Mouse (Mus musculus) lung, embryonic 15.5 days (tissue): ENCODE measurements around the gene Mpped2. TPM values are rescaled to one million over a fixed set of nuclear protein-coding genes. Genes with fewer than 3 reads are reported as not detected.

ENCODE experiments used
- ATAC-seq: fragments of 200-750 bp; cut with Nextera tagmentation; 2 replicates; pipeline ENCODE4 v1.8.0; 2017; ENCODE audit warnings: moderate number of reproducible peaks, borderline replicate concordance; ENCODE audit not compliant: low FRiP score, low TSS enrichment; ENCODE audit errors: extremely low read depth
- H3K27ac ChIP-seq: fragments of 300-500 bp; sonication (generic); 2 replicates; pipeline ENCODE4 v1.5.1; 2015; ENCODE audit warnings: moderate library complexity, mild to moderate bottlenecking, inconsistent platforms
- H3K27me3 ChIP-seq: fragments of 300-500 bp; sonication (generic); 2 replicates; pipeline ENCODE4 v1.6.1; 2015; ENCODE audit warnings: inconsistent platforms
- H3K36me3 ChIP-seq: fragments of 300-500 bp; sonication (generic); 2 replicates; pipeline ENCODE4 v1.6.1; 2015; ENCODE audit warnings: inconsistent platforms
- H3K4me1 ChIP-seq: fragments of 300-500 bp; sonication (generic); 2 replicates; pipeline ENCODE4 v1.6.1; 2015; ENCODE audit warnings: inconsistent platforms
- H3K4me2 ChIP-seq: fragments of 300-500 bp; sonication (generic); 2 replicates; pipeline ENCODE4 v1.6.1; 2015; ENCODE audit warnings: inconsistent platforms, mild to moderate bottlenecking, moderate library complexity
- H3K4me3 ChIP-seq: fragments of 300-500 bp; sonication (generic); 2 replicates; pipeline ENCODE4 v1.5.1; 2015; ENCODE audit warnings: mild to moderate bottlenecking, inconsistent platforms
- H3K9ac ChIP-seq: fragments of 300-500 bp; sonication (generic); 2 replicates; pipeline ENCODE4 v1.6.1; 2015; ENCODE audit warnings: inconsistent platforms
- H3K9me3 ChIP-seq: fragments of 300-500 bp; sonication (generic); 2 replicates; pipeline ENCODE4 v1.6.1; 2016; ENCODE audit warnings: inconsistent platforms
- WGBS: fragments of 180-500 bp; shearing (Covaris S2); methylation state at CpG from one replicate; pipeline ENCODE4 v1.1.7; 2015; 5-methylcytosine and 5-hydroxymethylcytosine counted together
- polyA plus RNA-seq: library from polyadenylated mRNA; unstranded; fragments of >200 nt; fragmentation: Nextera tagmentation; extraction: Ambion mirVana; gene quantifications from 2 replicates; pipeline ENCODE4 v1.2.1, GENCODE M21; 2015

The Mpped2 gene
- polyA plus RNA-seq, 1 experiment from 2014 or later = 27.2 TPM

- Histone ChIP-seq H3K9ac (no peak overlapping the region), H3K4me3 (no peak overlapping the region), H3K9me3 (no peaks in the 10 kb centered on the region), H3K27me3 (no peaks in the 10 kb centered on the region), H3K4me1 (peaks cover 45% of the 10 kb centered on the region), H3K27ac (no peak overlapping the region), H3K36me3 (no peaks in the 10 kb centered on the region), H3K4me2 (no peak overlapping the region)
- WGBS = 43% methylated on average over 3 of the region's 3 CpGs
- no peak for ATAC-seq
Observed at GRCm38 (mm10) chr2:106732171-106732570, 39.1 kb downstream of the Mpped2 start.

GRCm38 (mm10) chr2:106733396-106733795 is 40.3 kb downstream of the Mpped2 start:
- H3K4me3 ChIP-seq = no peak overlapping the region
- H3K4me2 ChIP-seq = no peak overlapping the region
- H3K9ac ChIP-seq = no peak overlapping the region
- H3K27ac ChIP-seq = no peak overlapping the region
- no peaks in the 10 kb centered on the region for H3K27me3 ChIP-seq
- WGBS = 63% methylated on average over 5 of the region's 5 CpGs
- H3K36me3 ChIP-seq = no peaks in the 10 kb centered on the region
- no peaks in the 10 kb centered on the region for H3K9me3 ChIP-seq
- ATAC-seq = no peak
- H3K4me1 ChIP-seq = peaks cover 45% of the 10 kb centered on the region

- Histone ChIP-seq H3K4me1 (peaks cover 45% of the 10 kb centered on the region), H3K9ac (no peak overlapping the region), H3K4me2 (no peak overlapping the region), H3K27ac (no peak overlapping the region), H3K27me3 (no peaks in the 10 kb centered on the region), H3K4me3 (no peak overlapping the region), H3K36me3 (no peaks in the 10 kb centered on the region), H3K9me3 (no peaks in the 10 kb centered on the region)
- WGBS = 24% methylated on average over 4 of the region's 4 CpGs
- no peak for ATAC-seq
Observed at GRCm38 (mm10) chr2:106734004-106734403, 40.9 kb downstream of the Mpped2 start.

- no peak for ATAC-seq
- H3K27ac ChIP-seq = no peak overlapping the region
- no peaks in the 10 kb centered on the region for H3K36me3 ChIP-seq
- H3K27me3 ChIP-seq = no peaks in the 10 kb centered on the region
- no peak overlapping the region for H3K4me3 ChIP-seq
- 52% methylated on average over 5 of the region's 5 CpGs for WGBS
- no peak overlapping the region for H3K4me2 ChIP-seq
- H3K4me1 ChIP-seq = peaks cover 41% of the 10 kb centered on the region
- H3K9ac ChIP-seq = no peak overlapping the region
- H3K9me3 ChIP-seq = no peaks in the 10 kb centered on the region
Observed at GRCm38 (mm10) chr2:106735211-106735610, 42.1 kb downstream of the Mpped2 start.

GRCm38 (mm10) chr2:106735792-106736359 is 42.8 kb downstream of the Mpped2 start:
- no peaks in the 10 kb centered on the region for H3K36me3 ChIP-seq
- H3K4me3 ChIP-seq = no peak overlapping the region
- peaks cover 34% of the 10 kb centered on the region for H3K4me1 ChIP-seq
- H3K27me3 ChIP-seq = no peaks in the 10 kb centered on the region
- no peaks in the 10 kb centered on the region for H3K9me3 ChIP-seq
- WGBS = 82% methylated on average over 15 of the region's 15 CpGs
- H3K4me2 ChIP-seq = no peak overlapping the region
- ATAC-seq = no peak
- H3K27ac ChIP-seq = no peak overlapping the region
- H3K9ac ChIP-seq = no peak overlapping the region

GRCm38 (mm10) chr2:106738951-106739350 is 45.9 kb downstream of the Mpped2 start:
- Histone ChIP-seq H3K27ac (no peak overlapping the region), H3K27me3 (no peaks in the 10 kb centered on the region), H3K36me3 (no peaks in the 10 kb centered on the region), H3K4me1 (peaks cover 12% of the 10 kb centered on the region), H3K9me3 (no peaks in the 10 kb centered on the region), H3K9ac (no peak overlapping the region), H3K4me3 (no peak overlapping the region), H3K4me2 (no peak overlapping the region)
- WGBS = 84% methylated on average over 5 of the region's 5 CpGs
- no peak for ATAC-seq

GRCm38 (mm10) chr2:106744086-106744485 is 51.0 kb downstream of the Mpped2 start:
- WGBS = 86% methylated on average over 4 of the region's 4 CpGs
- no peak overlapping the region for H3K27ac ChIP-seq
- no peaks in the 10 kb centered on the region for H3K36me3 ChIP-seq
- H3K4me1 ChIP-seq = 0 out of 2 replicates have a peak, but pooled peaks cover 2% of the 10 kb centered on the region
- H3K9ac ChIP-seq = no peak overlapping the region
- no peaks in the 10 kb centered on the region for H3K27me3 ChIP-seq
- no peaks in the 10 kb centered on the region for H3K9me3 ChIP-seq
- ATAC-seq = no peak
- no peak overlapping the region for H3K4me3 ChIP-seq
- no peak overlapping the region for H3K4me2 ChIP-seq

- ATAC-seq = no peak
- no peaks in the 10 kb centered on the region for H3K9me3 ChIP-seq
- no peak overlapping the region for H3K4me3 ChIP-seq
- no peak overlapping the region for H3K4me2 ChIP-seq
- H3K36me3 ChIP-seq = no peaks in the 10 kb centered on the region
- no peaks in the 10 kb centered on the region for H3K27me3 ChIP-seq
- 55% methylated on average over 14 of the region's 14 CpGs for WGBS
- H3K27ac ChIP-seq = no peak overlapping the region
- no peak overlapping the region for H3K9ac ChIP-seq
- 0 out of 2 replicates have a peak, but pooled peaks cover 2% of the 10 kb centered on the region for H3K4me1 ChIP-seq
Observed at GRCm38 (mm10) chr2:106744601-106745000, 51.5 kb downstream of the Mpped2 start.

GRCm38 (mm10) chr2:106745364-106745763 is 52.3 kb downstream of the Mpped2 start:
- Histone ChIP-seq H3K27me3 (no peaks in the 10 kb centered on the region), H3K27ac (no peak overlapping the region), H3K9ac (no peak overlapping the region), H3K4me1 (0 out of 2 replicates have a peak, but pooled peaks cover 2% of the 10 kb centered on the region), H3K9me3 (no peaks in the 10 kb centered on the region), H3K36me3 (no peaks in the 10 kb centered on the region), H3K4me2 (no peak overlapping the region), H3K4me3 (no peak overlapping the region)
- ATAC-seq = no peak
- WGBS = 74% methylated on average over 1 of the region's 1 CpGs

GRCm38 (mm10) chr2:106746211-106746610 is 53.1 kb downstream of the Mpped2 start:
- ATAC-seq = no peak
- Histone ChIP-seq H3K9ac (no peak overlapping the region), H3K27me3 (no peaks in the 10 kb centered on the region), H3K4me3 (no peak overlapping the region), H3K4me2 (no peak overlapping the region), H3K9me3 (no peaks in the 10 kb centered on the region), H3K36me3 (no peaks in the 10 kb centered on the region), H3K4me1 (0 out of 2 replicates have a peak, but pooled peaks cover 2% of the 10 kb centered on the region), H3K27ac (no peak overlapping the region)
- 65% methylated on average over 6 of the region's 6 CpGs for WGBS

GRCm38 (mm10) chr2:106746905-106747304 is 53.8 kb downstream of the Mpped2 start:
- Histone ChIP-seq H3K36me3 (no peaks in the 10 kb centered on the region), H3K27ac (no peak overlapping the region)

GRCm38 (mm10) chr2:106747342-106747741 is 54.3 kb downstream of the Mpped2 start:
- no peak overlapping the region for H3K9ac ChIP-seq
- H3K27ac ChIP-seq = no peak overlapping the region
- H3K4me2 ChIP-seq = no peak overlapping the region
- H3K4me1 ChIP-seq = 0 out of 2 replicates have a peak, but pooled peaks cover 2% of the 10 kb centered on the region
- H3K4me3 ChIP-seq = no peak overlapping the region
- no peaks in the 10 kb centered on the region for H3K9me3 ChIP-seq
- no peaks in the 10 kb centered on the region for H3K27me3 ChIP-seq
- H3K36me3 ChIP-seq = no peaks in the 10 kb centered on the region
- WGBS = 74% methylated on average over 4 of the region's 4 CpGs
- no peak for ATAC-seq

More at GRCm38 (mm10) chr2:106746905-106747304, 53.8 kb downstream of the Mpped2 start:
- Histone ChIP-seq H3K27me3 (no peaks in the 10 kb centered on the region), H3K4me3 (no peak overlapping the region), H3K9me3 (no peaks in the 10 kb centered on the region), H3K4me1 (0 out of 2 replicates have a peak, but pooled peaks cover 2% of the 10 kb centered on the region), H3K9ac (no peak overlapping the region), H3K4me2 (no peak overlapping the region)
- ATAC-seq = no peak
- WGBS = 42% methylated on average over 4 of the region's 4 CpGs
